Mouse (Mus musculus) lung, embryonic 16.5 days (tissue): ENCODE data around the gene Scfd1. TPM values are rescaled to one million over a fixed set of nuclear protein-coding genes. Genes with fewer than 3 reads are reported as not detected.

Experiments
- ATAC-seq: fragments of 200-750 bp; cut with Nextera tagmentation; 2 replicates; pipeline ENCODE4 v1.8.0; 2017; ENCODE audit warnings: low read depth, mild to moderate bottlenecking, moderate library complexity
- H3K27ac ChIP-seq: fragments of 300-500 bp; sonication (generic); 2 replicates; pipeline ENCODE4 v1.5.1; 2014; ENCODE audit warnings: mild to moderate bottlenecking, control low read depth, low read length
- H3K27me3 ChIP-seq: fragments of 300-500 bp; sonication (generic); 2 replicates; pipeline ENCODE4 v1.6.1; 2014; ENCODE audit warnings: low read depth, low read length, mixed read lengths; ENCODE audit not compliant: control insufficient read depth, insufficient read depth
- H3K36me3 ChIP-seq: fragments of 300-500 bp; sonication (generic); 2 replicates; pipeline ENCODE4 v1.6.1; 2014; ENCODE audit warnings: low read length; ENCODE audit not compliant: control insufficient read depth, insufficient read depth
- H3K4me1 ChIP-seq: fragments of 300-500 bp; sonication (generic); replicated peaks from 2 replicates; pipeline ENCODE4 v1.6.1; 2014; ENCODE audit warnings: low read length, mixed read lengths; ENCODE audit not compliant: control insufficient read depth, insufficient read depth
- H3K4me2 ChIP-seq: fragments of 300-500 bp; sonication (generic); 2 replicates; pipeline ENCODE4 v1.6.1; 2014; ENCODE audit warnings: low read depth, low read length, control low read depth
- H3K4me3 ChIP-seq: fragments of 300-500 bp; sonication (generic); 2 replicates; pipeline ENCODE4 v1.5.1; 2014; ENCODE audit warnings: mild to moderate bottlenecking, low read length, control low read depth
- H3K9ac ChIP-seq: fragments of 300-500 bp; sonication (generic); 2 replicates; pipeline ENCODE4 v1.6.1; 2014; ENCODE audit warnings: low read length, control low read depth
- H3K9me3 ChIP-seq: fragments of 300-500 bp; sonication (generic); 2 replicates; pipeline ENCODE4 v1.6.1; 2016; ENCODE audit warnings: low read length; ENCODE audit not compliant: control insufficient read depth
- WGBS: fragments of 180-500 bp; shearing (Covaris S2); extraction: QIAGEN DNeasy Blood & Tissue Kit; methylation state at CpG from one replicate; pipeline ENCODE4 v1.1.7; 2014; 5-methylcytosine and 5-hydroxymethylcytosine counted together
- polyA plus RNA-seq: library from polyadenylated mRNA; unstranded; fragments of >200 nt; fragmentation: Nextera tagmentation; extraction: Ambion mirVana; gene quantifications from 2 replicates; pipeline ENCODE4 v1.2.1, GENCODE M21; 2015

Gene Scfd1
- polyA plus RNA-seq, 1 experiment from 2014 or later = 79.3 TPM

GRCm38 (mm10) chr12:51481246-51481645 lies 103.9 kb downstream of the Scfd1 start:
- no peaks in the 10 kb centered on the region; the same call in 1 of the 2 replicates for H3K9me3 ChIP-seq
- WGBS = 85% methylated on average over 2 of the region's 2 CpGs

DNA sequence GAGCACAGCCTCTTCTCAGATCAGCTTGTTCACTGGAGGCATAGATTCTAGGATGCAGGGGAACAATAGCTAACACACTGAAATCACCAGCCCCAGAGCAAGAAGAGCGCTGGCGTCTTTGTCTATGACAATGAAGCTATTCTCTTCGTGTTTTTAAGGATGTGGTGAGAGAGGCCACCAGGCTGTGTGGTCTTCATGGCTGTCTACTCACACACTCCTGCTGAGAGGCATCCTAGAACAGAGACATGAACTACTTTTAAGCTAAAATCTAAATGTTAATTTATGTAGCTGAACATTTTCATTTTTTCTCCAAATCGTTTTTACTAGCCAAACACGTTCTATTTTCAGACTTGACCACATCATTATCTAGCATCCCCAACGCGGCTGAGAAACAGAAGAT lies 114.7 kb downstream of the Scfd1 start:
- H3K36me3 ChIP-seq = no peaks in the 10 kb centered on the region
- no peak overlapping the region for H3K4me3 ChIP-seq
- H3K9ac ChIP-seq = no peak overlapping the region
- H3K4me2 ChIP-seq = no peak overlapping the region
- no peaks in the 10 kb centered on the region for H3K4me1 ChIP-seq
- H3K27ac ChIP-seq = no peak overlapping the region
- no peak for ATAC-seq
- H3K9me3 ChIP-seq = no peaks in the 10 kb centered on the region
- WGBS = 71% methylated on average over 7 of the region's 7 CpGs
- no peaks in the 10 kb centered on the region for H3K27me3 ChIP-seq

More at GRCm38 (mm10) chr12:51481246-51481645, 103.9 kb downstream of the Scfd1 start:
- Histone ChIP-seq H3K4me3 (no peak overlapping the region), H3K4me1 (no peaks in the 10 kb centered on the region), H3K9ac (no peak overlapping the region), H3K36me3 (no peaks in the 10 kb centered on the region), H3K4me2 (no peak overlapping the region), H3K27me3 (no peaks in the 10 kb centered on the region), H3K27ac (no peak overlapping the region)
- ATAC-seq = no peak

DNA sequence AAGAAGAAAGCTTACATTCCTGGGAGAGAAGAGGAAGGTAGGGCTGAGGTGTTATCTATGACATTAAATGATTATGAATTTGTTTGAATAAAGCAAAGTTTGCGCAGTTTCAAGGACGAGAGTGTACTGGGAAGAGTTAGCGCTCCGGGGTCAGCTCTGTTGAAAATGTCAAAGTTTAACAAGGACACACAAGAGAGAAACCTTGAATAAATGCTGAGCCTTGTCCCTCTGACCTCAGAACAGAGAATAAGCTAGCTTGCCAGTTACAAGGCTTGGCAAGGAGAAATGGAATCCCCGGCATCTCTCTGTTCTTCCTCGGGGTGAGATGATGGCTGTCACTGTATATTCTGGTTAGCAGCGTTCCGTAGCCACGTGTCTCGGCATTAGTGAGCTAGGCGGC lies 116.2 kb downstream of the Scfd1 start:
- Histone ChIP-seq H3K9ac (no peak overlapping the region), H3K27ac (no peak overlapping the region), H3K9me3 (no peaks in the 10 kb centered on the region), H3K36me3 (no peaks in the 10 kb centered on the region), H3K4me3 (no peak overlapping the region), H3K4me1 (no peaks in the 10 kb centered on the region), H3K27me3 (no peaks in the 10 kb centered on the region), H3K4me2 (no peak overlapping the region)
- ATAC-seq = no peak
- 43% methylated on average over 11 of the region's 11 CpGs for WGBS

DNA sequence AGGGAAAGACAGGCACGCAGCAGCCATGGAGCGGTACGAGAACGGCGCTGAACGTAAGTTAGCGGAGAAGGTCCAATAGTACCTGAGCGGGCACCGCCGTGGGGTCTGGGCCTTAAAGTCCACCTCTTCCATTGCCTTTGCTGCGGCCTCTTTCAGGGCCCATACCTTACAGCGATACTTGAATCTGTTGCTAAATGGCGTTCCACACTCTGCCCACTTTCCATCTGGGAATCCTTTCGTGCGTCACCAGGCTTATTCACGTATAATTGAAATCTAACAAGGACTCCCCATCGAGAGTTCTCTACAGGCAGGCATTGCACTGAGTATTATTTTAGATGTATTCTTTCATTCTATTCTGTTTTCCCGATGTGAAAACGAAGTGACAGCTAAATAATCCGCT lies 117.3 kb downstream of the Scfd1 start:
- Histone ChIP-seq H3K4me2 (no peak overlapping the region), H3K4me1 (no peaks in the 10 kb centered on the region), H3K4me3 (no peak overlapping the region), H3K36me3 (no peaks in the 10 kb centered on the region), H3K9ac (no peak overlapping the region), H3K27me3 (no peaks in the 10 kb centered on the region), H3K9me3 (no peaks in the 10 kb centered on the region), H3K27ac (no peak overlapping the region)
- 95% methylated on average over 20 of the region's 20 CpGs for WGBS
- ATAC-seq = no peak

Other genes starting within 250 kb of the Scfd1 start
- gene G2e3, start 29.4 kb upstream of the Scfd1 start, polyA plus RNA-seq = 35.2 and 39.1 TPM in 2 replicates
- 0.55 and 0.74 TPM in 2 replicates for gene Coch, start 215.8 kb downstream of the Scfd1 start, polyA plus RNA-seq